Mouse (Mus musculus): ENCODE measurements around the gene Dcst1.

Dcst1 gene

DNA sequence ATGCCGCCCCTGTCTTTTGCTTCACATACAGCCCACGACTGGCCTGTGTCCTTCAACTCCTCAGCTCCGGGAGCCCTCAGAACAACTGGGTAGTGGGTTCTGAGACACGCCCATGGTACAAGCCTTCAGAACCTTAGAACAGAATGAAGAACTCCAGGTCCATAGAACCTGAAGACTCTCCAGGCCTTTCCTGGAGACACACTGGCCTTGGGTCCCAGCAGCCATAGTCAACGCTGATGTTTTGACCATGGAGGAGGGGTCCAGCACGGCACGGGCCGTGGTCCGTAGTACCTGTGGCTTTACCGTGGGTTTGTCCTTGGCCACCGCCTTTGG is at the start of gene Dcst1:
Gene Dcst1, minus strand, starts transcription at position 101 of the 333 bp plus-strand sequence.
- no peak for DNase-seq

DNA sequence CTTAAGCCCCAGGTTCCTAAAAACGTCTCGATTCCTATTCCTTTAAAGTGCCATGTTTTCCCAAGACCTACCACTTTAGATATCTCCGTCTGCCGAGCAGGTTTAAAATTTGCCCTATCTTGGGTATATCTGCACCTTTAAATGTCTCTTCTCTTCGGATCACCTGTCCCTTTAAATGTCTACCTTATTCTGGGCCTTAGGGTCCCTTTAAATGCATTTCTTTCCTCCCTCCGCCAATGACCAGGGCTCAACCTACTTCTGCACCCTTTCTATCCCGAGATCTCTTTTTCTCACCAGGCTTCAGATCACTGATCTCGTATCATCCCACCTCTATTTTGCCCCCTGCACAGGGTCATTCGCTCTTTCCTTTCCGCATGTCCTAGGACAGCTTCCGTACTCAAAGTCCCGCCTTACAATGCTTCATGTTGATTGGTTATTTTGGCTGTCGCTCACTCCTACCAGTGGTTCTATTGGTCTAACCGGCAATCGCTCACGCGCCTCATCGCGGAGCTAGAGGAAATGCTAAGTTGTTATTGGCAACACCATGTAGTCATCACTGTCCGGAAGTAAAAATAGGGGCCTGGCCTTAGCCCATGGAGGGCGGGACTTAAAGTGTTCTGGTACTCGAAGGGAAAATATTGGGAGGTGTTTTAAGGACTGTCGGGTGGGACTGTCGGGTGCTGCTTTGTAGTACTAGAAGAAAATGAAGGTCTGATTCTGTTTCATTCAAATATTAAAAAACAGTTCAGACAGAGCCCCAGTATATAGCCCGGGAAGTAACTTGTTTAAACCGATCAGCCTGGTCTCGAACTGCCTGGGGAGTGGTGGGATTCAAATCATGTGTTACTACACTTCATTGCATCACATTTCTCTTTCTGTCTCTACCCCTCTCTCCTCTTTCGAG is 46.7 kb upstream of the Dcst1 start, which contains the start of gene Flad1:
Gene Flad1, minus strand, starts transcription at position 381 of the 904 bp plus-strand sequence.
- DNase-seq, result peak; percentile 99

DNA sequence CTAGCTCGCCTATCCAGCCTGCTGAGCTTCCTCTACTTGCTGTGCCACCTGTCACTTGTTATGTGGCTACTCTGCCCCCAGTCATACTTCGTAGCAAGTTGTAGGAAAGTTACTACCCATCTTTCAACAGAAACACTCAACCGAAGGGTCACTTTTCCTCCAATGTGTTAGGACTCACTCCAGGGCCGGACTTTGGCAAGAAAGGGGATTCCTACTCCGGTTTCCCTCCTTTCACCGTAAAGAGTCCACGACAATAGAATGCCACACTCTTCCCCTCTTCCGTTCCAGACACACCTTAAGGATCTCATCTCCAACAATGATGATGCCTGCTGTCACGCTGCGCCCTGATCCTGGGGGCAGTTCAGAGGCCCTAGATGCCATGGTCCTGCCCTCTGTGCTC is 45.8 kb upstream of the Dcst1 start:
- DNase-seq, result no peak

DNA sequence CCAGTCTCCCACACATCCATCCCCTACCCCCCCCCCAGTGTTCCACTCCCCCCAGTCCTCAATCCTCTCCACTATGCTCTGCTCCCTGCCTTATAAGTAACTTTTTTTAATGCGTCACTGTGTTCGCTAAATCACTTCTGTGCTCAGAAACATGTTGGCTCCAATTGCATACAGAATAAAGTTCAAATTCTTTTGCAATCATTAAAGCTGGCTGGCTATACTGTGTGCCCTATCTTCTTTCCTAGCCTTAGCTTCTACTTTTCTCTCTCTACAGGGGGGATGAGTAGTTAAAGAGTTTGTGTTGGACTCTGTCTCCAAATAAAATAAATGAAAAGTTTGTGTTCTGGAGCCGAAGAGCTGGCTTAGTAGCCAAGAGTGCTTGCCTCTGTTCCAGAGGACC is 44.6 kb upstream of the Dcst1 start:
- DNase-seq, result no peak

DNA sequence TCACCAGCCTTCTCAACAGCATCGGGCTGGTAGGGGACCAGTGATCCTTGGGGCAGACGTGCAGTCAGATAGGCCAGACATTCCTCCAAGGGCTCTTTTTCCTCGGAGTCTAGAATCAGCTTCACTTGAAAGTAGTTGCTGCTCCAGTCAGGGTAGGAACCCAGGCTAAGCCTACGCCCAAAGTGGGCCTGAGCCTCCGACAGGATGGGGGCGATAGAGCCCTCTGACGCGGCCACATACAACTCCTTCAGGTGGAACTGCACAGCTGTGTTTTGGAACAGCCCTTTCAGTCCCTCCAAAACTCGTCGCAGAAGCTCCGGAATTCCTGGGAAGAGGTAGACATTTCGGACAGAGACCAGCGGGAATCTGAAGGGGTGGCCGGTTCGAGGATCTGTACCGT is 43.4 kb upstream of the Dcst1 start:
- no peak for DNase-seq

DNA sequence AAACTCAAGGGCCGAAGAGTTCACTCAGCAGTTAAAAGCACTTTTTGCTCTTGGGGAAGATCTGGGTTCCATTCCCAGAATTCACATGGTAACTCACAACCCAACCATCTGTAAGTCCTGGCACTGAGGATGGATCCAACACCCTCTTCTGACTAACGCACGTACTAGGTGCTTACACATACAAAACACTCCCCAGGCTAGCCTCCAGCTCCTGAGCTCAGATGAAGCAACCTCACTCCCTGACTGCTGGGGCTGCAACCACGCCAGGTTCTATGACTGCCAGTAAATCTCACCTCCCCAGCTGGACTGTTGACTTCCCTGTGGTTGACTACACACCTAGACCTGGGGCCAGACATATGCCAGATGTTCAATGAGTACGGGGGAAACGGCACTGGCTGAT is 41.8 kb upstream of the Dcst1 start:
- DNase-seq, result no peak

DNA sequence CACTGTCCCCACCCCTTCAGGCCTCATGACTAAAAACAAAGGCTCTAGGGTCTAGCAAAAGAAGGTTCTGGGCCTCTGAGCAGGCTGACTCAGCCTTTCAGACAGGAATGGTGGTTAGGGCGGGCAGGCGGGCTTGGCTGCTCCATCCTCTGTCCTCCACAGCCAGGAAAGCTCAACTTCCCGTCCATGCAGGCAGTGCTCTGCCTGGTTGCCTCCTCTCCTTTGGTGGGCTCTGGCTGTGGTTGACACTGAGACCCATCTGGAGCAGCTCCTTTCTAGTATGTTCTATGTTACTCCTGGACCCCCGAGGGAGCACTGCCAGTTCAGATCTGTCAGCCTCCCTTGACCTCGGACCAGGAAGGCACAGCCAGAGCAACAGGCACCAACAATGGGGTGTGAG is 37.6 kb upstream of the Dcst1 start, which contains the start of gene Lenep:
Gene Lenep, minus strand, starts transcription at position 101 of the 400 bp plus-strand sequence.
- no peak for DNase-seq

DNA sequence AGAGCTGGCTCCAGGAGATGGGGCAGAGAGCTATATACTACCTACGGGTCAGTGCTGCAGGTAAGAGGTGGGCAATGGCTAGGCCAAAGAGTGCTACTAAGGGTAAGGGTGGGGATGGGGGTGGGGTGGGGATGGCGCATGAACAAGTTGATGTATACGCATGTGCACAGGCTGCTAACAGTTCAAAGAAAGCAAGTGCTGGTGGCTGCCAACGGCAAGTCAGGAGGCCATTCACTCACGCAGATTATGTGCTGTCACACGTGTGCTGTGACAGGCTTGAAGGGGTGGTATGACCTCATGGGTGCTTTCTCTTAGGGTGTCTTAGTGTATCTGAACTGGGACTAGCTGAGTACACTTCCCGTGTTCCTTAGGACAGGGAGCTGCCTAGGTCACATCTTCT is 36.3 kb upstream of the Dcst1 start:
- no peak for DNase-seq

DNA sequence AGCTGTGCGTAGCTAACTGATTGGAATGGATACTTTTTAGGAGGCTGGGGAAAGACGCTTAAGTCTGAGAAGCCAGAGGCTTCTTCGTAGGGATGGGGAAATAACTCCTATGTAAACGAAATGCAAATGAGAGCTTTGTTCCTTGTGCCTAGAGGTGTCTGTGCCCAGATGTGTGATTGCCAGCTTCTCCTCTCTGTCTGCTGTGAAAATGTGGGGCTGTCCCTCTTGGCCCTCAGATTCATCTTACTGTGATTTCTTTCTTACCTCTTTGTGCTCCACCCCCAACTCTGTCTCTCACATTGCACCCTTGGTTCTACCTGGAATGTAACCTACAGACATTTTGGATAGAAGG is 31.6 kb upstream of the Dcst1 start:
- no peak for DNase-seq

DNA sequence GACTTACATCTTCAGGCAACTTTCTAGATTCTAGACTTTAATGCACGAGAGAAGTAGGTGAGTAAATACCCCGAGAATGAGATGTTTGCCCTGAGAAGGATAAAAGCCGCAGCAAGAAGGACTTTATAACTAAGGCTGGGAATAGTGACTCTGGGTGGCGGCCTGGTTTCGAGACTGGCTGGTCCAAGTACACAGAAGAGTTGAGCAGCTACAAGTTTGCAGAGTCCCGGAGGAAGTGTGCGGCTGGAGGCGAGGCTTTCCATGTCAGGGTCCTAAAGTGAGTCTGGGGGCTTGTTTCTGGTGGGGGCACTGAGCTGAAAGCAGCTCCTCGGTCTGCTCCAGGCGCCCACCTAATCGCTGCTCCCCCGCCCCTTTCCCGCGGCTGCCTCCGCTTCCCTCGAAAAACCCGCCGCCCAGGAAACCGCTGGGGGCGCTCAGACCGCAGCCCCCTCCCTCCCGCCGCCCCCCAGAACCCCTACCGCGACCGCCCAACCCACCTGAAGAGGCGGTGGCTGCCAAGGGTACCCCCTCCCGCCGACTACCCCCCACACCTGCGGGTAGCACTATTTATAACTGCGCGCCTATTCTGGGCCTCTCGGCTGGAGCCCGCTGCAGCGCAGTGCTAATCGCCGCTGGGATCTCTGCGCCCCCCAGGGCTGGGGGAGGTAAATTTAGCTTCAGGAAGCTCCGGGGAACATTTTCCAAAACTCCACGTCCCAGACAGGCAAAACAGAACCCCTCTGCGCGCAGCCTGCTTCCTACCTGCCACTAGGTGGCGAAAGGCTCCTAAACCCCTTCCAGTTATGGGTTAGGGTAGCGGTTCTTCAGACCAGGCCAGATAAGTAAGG is 31.0 kb upstream of the Dcst1 start:
- peak; percentile 65 for DNase-seq

DNA sequence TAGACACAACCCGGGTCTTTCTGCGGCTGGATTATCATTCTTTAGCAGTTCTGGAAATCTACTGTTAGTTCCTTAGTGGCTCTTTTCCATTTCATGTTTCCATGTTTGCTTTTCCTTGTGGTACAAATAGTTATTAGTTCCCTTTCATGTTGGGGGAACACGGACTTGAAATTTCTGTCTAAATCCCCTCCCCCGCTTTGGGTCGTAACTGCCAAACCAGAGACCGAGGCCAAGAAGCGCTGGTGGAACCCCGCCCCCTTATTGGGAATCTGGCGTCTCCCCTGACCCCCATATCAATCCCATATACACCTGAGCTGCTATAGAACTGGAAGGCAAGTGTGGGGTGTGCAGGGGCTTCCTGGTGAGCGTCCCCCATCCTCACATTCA is 30.4 kb upstream of the Dcst1 start:
- no peak for DNase-seq

DNA sequence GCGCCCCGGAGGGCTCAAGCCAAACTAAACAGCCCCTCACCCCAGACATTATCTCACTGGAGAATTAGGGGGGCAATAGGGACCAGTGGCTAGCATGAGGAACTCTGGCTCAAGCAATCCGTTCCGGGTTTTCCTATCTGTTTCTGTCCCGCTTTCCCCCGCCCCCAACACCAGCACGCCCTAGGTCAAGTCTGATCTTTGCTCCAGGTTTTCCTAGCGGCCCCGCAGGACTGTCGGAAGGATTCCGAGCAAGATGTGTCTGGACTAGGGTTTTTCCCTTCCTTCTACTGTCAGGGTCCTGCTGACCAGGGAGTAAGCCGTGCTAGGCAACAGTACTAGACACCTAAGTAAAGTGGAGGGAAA is 29.8 kb upstream of the Dcst1 start:
- DNase-seq, result peak; percentile 84

DNA sequence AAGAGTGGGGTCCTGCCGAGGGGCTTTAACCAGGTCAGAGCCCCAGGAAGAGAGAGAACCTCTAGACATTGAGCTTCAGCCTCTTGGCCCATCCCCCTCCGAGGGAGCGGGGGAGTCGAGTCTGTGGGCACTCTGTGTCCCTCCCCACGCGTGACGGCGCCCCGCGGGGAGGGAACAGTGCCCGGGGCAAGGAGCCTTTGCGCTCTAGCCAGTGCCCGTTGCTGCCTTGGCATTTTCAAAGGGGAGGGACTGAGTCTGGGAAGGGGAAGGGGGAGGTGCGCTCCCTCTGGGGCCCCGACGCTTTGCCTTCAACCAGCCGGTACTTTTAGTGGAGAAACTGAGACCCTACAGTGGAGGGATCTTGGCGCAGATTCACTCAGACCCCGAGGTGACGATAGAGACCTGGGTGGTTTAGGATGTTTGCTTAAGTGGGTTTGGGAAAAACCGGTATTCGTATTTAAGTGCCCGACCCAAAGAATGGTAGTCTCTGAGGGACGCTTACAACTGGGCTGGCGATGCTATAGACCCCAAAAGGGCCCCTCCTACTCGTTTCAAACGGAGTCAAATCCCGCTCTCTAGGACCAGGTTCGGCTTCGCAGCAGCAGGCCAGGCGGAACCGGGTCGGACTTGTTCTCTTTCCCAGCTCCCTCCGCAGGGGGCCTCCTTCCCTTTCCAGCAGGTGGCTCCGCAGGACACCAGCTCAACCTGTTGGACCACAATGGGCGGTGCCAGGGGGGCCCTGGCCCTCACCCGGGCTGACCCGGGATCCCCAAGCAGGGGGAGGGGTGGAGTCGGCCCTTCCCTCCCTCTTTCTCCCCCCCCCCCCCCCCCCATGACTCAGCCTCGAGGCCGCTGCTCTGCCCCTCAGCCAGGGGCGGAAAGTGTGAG is 29.2 kb upstream of the Dcst1 start, which contains the start of gene Zbtb7b:
Gene Zbtb7b, minus strand, starts transcription at position 771 of the 888 bp plus-strand sequence.
- peak; percentile 87 for DNase-seq

DNA sequence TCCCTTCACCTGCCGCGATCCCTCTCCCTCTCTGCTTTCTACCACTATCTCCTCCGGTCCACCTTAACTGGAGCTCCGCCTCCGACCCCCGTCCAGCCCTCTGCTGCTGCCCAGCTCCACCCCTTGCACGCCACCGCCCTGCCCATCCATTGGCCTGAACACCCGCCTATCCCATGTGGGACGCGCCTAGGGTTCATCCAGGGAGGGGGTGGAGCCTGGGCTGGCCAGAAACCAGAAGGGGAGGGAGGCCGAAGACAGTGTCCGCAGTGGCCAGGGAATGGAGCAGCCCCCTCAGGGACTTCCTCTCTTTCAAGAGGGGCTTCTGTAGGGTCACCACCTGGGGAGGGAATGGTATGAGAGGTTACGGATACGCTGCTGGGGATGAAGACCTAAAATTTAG is 28.6 kb upstream of the Dcst1 start:
- DNase-seq, result peak; percentile 99

DNA sequence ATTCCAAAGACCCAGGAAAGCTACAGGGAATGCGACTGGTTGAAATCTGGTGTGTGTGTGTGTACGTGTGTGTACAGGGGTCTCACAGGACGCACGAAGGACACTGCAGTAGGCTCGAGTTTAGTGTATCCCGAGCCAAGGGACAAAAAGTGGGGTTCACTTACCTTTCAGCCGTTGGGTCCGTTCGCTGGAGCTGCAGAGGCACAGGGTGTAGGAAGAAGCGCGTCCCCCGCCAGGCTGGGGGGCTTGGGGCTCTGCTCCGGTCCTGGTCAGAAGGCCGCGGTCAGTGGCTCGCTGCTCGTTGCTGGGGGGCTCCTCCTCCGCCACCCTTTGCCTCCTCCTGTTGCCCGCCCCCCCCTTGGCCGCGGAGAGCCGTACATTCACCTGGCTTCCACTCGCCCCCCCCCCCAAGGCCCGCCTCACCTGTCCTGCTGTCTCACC is 27.8 kb upstream of the Dcst1 start:
- DNase-seq, result peak; percentile 59

DNA sequence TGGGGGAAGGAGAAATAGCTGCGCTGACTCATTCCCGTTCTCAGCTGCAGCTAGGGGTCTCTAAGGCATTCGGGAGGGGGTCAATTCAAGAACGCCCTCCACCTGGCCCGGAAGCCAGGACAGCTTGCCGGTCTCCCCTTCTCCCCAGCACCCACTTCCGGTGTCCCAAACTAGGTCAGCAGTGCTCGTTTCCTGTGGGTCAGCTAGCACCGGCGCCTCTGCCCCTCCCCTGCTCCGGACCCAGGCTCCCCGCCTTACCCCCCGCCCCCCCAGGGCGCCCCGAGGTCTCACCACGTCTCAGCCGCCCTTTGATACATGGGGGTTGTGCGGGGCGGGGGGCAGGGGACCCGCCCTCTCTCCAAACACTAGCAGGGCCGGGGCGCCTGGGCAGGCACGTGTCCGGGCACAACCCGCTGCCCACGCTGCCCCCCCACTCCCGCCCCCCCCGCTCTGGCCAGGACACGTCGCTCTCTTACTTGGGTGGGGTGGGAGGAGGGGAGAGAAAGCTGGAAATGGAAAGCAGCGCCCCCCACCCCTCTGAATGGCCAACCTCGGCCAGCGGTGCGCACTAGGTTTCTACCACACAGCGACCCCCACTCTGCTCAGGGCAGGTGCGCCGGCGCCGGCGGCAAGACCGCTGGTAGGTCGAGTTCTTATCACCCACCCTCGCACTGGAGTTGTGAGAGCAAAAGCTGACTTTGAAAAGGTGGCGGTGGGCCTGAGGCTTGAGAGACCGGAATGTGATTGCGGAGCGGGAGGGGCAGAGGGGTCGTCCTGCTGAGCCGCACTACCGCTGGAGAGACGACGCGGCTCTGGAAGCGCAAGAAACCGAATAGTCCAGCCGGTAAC is 26.8 kb upstream of the Dcst1 start:
- DNase-seq, result peak; percentile 61

DNA sequence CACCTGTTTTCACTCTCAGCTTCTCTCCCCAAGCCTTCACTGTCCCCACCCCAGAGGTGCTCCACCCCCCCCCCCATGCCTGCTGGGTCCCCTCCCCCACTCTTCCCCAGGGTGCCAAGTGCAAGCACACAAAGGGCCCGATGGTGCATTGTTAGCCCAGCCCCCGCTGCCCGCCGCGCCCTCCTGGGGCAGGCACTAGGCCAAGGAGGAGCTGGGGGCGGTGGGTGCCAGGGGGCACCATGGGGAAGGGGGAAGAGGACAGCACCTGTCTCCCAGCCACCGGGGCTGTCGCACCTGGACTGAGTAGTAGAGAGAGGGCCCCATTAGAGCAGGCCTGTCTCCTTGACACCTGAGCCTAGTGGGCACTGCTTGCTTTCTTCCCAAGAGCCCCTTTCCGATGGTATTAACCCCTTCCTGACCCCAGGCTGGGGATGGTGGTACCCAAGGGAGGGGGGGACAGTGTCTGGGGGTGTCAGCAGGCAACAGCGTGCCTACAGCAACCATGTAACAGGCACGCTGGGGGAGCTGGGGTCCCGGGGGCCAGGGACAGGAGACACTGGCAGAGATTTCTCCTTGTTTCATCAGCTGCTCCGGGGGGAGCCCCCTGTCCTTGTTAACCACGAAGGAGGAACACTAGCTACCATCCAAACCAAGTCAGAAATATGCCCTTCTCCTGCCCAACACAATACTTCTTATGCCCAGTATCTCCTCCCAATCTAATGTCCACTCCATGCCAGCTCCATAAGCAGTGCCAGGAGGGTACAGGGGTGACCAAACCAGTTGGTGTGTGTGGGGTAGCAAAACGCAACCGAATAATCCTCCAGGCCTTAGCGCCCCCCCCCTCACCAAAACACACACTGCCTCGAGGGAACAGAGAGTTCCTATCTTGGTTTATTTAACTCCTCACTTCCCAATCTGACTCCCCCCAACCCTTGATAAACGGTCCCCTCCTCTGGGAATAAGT is 25.9 kb upstream of the Dcst1 start:
- DNase-seq, result peak; percentile 57

DNA sequence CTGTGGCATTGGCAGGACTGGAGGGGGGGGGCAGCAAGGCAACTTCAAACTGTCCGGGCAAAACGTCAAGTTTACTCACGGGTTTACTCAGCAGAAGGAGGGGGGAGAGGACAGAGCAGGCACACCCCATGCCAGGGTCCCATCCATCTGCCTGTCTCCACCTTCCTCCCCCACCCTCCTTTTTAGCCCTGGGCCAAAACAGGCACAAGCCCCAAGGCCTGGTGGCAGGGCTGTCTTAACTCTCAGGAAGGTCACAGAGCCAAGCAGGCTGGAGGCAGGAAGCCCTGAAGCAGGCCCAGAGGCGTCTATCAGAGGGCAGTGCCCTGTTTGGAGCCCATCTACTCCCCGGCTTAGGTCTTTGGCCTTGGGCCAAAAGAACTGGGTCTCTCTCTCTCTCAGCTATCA is 25.1 kb upstream of the Dcst1 start:
- no peak for DNase-seq

DNA sequence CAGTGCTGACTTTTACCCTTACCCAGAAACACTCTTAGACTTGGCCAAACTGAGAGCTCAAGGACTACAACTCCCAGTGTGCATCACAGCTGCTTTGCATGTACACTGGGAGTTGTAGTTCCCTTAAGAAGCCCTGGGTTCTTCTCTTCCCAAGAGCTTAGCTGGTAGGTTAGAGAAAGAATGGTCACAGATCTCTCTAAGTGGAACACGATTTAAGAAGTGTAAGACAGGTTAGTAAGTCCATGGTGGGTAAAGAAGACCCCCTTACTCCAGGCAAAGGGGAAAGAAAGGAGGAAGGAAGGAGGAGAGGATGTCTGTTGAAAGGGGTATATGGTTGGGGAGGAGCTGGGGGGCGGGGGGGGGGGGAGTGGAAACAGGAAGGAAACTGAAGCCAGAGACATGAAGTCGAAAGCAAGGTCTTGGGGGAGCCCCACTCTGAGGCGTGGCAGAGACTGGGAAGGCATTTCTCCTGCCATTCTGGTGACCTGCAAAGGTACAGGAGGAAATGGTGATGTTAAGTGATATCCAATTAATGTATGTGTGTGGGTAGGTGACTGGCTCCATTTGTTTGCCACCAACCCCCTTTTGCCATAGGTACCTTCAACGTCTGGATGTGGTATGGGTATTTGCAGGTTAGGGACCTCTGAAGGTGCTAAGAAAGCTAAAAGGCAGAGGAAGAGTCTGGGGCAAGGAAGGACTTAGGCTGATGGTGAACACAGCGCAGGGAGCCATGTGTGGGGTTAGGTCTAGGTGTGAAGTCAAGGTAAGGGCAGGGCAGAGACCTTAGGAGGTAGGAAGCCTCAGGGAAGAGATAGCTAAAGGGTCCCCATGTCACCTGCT is 24.1 kb upstream of the Dcst1 start:
- DNase-seq, result no peak
